Mouse (Mus musculus) urinary bladder, postnatal 25 days (tissue): Measurements from ENCODE around the gene Gm12248.

Source experiments
- DNase-seq: peaks from one replicate; pipeline ENCODE4 v3.0.0; 2022; ENCODE audit warnings: low spot score

Gene Gm12248

DNA sequence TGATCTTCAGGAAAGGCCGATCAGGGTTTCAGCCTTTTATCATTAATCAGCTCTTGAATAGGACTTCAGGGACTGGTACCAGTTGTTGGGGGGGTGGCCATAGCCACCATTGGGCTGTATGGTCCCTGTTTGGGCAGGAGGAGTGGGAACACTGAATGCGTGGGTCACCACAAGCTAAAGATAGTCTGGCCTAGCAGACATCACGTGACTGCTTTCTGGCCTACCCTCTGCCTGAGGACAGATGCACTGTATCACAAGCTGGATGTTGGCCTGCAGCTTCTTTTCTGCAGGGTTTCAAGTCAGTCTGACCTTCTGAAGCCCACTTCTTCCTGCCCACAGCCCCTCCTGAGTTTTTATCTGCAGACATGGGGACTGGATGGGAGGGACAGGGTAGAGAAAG lies 59.3 kb downstream of the Gm12248 start:
- no peak for DNase-seq

DNA sequence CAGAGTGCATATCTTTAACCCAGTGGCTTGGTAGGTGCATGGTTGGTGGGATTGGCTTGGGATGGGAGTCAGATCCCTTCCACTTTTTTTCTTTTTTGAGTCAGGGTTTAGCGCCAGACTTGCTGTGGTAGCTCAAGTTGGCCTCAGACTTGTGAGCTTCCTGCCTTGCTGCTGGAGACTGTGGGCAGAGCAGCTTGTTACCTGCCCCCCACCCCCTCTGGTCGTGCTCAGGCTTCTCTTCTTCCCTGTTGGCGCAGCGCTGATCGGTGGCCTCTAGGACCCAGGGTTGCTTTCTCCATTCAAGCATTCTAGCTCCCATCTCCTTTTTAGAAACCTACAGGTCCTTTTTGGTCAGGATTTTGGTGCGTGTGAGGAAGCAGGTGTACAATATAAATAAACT lies 61.8 kb downstream of the Gm12248 start:
- no peak for DNase-seq

DNA sequence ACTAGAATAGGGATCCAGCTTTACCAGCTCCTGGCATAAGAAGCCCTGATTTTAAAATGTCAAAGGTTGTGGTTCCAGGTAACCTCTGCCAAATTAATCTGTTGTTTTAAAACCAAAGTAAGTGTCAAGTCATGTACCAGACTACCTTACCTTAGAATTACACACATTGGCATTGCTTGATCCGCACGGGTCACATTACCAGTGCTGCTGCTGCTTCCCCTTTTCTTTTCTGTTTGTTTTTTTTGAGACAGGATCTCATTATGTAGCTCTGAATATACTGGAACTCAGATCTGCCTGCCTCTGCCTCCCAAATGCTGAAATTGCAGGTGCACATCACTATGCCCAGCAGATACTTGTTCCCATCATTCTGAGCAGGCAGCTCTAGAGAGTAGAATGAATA lies 63.1 kb downstream of the Gm12248 start:
- DNase-seq = no peak

DNA sequence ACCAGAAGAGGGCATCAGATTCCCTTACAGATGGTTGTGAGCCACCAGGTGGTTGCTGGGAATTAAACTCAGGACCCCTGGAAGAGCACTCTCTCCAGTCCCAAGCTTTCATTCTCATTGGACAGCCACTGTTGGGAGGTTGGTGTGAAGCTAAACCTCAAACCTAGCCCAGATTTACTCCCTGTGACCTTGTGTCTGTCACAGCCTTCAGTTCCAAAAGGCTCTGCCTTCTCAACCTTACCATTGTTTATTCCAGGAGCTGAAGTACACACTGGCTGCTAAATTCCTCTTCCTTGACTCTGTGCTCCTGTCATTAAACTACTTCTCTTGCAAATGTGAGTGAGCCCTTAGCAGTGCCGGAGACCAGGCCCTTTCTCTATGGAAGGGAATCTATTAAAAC lies 64.0 kb downstream of the Gm12248 start:
- DNase-seq = no peak

DNA sequence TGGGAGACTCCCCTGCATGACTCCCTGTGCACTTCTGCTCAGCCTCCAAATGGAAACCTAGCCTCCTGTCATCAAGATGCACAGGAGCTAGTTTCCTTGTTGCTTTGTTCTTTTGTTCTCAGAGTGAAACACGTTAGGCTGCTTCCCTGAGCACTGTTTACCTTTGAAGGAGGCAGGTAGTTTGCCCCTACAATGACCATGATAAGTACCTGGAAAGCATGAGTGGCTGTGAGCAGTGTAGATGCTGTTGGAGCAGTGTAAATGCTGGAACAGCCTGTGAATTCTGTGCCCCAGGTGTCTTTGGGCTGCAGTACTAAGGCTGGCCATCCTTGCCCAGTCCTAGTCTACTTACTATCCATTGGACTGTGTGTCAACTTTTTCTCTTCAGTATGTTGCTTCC lies 66.1 kb downstream of the Gm12248 start:
- DNase-seq = no peak

DNA sequence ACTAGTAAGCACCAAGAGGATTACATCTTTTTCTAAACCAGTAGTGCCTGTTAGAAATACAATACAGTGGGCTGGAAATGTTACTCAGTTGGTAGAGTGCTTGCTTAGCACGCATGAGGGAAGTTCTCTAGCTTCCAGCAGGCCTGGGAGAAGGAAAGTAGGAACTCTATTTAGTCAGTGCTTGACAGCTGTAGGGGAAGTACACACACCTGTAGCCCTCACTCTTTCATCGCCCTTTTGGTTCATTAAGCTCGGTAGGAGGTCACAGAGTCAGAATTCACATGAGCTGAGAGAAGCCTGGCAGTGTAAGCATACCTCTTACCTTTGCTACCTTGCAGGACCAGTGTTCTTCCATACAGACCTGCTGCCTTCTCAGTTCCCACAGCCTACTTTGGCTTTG lies 66.6 kb downstream of the Gm12248 start:
- no peak for DNase-seq

DNA sequence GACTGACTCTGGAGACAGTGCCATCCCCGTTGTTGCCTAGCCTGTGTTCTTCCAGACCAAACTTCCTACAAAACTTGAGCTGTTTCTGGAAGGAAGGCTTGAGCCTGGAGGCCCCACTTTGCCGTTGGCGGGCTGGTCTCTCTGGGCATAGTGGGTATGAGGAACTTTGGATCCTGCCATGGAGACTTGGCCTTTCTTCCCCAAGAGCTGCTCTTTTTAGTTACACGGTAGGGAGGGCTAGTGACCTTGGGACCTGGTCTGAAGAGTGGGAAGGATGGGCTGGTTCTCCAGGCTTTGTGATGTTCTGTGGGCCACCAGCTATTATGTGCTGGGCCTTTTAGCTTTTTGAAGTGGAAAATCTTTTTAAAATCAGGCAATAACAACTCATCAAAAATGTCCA lies 67.1 kb downstream of the Gm12248 start:
- no peak for DNase-seq

DNA sequence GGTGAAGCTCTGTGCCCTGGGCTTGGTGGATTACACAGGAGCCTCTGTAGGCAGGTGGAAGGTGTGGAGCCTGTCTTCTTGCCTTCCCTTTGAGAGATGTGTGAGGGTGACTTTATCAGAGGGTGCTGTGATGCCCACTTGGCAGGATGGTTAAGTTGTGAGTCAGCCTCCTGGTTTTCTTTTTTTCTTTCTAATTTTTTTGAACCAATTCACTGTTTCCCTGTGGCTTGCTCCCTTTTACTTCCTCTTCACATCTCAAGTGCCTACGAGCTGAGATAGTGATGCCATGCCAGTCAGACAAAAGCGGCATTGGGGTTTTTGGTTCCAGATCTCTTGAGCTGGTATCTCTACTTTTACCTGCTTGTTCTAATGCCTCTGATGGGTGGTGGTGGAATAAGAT lies 68.3 kb downstream of the Gm12248 start:
- DNase-seq = no peak

DNA sequence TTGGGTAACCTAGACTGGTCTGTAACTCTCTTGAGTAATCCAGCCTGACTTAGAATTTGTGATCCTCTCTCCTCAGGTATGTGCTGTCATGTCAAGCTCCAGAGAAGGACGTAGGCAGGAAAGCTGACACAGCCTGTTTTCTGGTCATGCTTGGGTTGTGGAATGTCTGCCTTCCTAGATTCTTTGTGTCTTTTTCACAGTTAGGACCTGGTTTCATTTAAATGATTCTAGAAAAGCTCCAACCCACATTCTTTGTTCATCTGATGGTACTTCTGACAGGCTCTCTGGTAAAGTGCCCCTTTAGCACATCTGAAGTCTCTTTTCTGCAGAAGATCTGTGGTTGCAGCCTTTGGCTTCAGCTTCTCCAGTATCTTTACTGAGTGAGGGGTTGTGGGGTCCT lies 68.7 kb downstream of the Gm12248 start:
- DNase-seq = no peak

DNA sequence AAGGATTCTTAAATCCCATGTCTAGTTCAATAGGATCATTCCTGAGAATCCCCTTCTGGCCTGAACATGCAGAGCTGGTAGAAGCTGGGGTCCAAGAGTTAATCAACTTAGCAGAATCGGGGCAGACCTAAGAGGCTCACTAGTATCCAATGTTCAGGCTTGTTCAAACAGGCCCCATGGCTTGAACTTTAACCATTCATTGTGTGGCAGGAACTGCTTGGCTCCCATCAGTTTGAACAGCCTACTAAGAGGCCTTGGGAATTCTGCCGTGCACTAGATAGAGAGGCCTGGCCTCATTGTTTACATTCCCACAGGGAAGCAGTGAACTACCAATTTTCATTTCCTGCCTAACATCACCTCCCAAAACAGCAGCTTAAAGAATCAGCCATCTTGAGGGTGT lies 71.3 kb downstream of the Gm12248 start:
- DNase-seq = no peak

DNA sequence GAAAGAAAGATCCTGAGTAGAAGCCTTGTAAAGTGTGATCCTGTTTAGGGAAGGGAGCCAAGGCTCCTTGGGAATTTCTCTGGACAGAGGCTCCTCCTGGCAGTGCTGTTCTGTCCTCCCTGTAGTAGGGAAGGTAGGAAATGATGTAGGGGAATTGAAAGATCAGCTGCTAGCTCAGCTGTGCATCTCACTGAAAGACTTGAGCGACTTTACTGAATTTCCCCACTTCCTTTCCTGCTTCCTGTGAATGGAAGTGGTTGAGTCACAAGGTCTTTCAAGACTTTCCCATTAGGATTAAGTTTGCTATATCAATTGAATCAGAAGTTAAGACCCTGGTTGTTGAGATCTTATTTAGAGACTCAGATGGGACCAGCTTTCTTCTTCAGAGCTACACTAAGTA lies 71.8 kb downstream of the Gm12248 start:
- no peak for DNase-seq

DNA sequence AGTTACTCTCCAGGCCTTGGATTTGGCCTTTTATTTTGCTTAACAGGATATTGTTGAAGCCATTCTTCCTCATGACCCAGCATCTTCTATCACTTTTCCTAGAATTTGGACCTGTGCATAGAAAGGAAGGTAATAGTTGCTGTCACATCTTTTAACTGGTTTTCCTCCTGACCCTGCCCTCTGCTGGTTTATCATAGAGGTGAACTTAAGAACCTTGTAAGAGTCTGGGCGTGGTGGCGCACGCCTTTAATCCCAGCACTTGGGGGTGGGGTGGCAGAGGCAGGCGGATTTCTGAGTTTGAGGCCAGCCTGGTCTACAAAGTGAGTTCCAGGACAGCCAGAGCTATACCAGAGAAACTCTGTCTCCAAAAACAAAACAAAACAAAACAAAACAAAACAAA lies 74.2 kb downstream of the Gm12248 start:
- DNase-seq = no peak

DNA sequence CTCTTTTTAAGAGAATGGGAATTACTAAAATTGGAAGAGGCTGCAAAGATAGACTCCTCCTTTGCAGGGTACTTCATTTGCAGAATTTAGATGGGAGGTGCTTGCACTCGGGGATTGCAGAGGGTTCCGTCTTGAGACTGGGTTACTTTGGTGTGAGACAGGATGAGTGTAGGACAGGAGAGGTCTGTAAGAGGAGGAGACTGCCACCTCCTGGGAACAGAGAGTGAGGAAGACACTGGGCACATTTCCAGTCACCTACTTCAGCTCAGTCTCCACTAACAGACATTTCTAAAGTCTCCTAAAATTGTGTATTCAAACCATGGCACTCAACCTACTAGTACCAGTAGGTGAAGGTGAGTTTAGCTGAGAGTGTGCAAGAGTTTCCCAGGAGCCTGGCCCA lies 74.6 kb downstream of the Gm12248 start:
- DNase-seq = no peak

DNA sequence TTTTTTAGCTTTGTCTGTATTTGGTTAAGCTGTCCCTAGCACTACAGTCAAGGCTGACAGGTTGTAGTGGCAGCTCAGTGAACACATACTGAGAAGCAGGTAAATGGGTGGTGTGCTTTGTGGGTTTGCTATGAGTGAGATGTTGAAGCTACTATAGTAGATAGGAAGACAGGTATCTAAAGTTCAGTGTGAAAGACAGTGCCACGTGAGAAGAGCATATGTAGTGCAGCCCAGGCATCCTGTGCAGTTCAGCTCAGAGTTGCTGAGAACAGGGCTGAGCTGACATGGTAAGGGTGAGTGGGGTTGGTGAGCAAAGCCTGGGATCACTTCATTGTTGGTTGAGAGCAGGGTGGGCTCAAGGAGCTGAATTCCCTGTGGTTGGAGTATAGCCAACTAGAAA lies 75.5 kb downstream of the Gm12248 start:
- DNase-seq = no peak

DNA sequence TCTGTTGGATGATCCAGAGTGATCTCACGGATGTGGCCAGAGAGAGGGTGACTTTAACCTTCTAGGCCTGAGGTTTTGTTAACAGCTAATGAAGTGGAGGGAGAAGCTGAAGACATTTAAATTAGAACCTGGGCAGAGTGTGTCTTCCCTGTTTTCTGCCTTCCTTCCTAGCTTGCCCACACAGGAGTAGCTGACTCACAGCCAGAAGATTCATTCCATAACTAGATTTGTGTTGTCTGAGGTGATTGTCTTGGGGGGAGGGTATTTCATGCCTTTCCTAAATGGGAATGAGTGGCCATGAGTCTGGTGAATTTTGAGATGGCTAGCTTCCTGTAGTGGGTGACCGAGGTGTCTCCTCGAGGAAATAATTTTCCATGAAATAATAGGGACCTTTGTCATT lies 76.6 kb downstream of the Gm12248 start:
- no peak for DNase-seq

DNA sequence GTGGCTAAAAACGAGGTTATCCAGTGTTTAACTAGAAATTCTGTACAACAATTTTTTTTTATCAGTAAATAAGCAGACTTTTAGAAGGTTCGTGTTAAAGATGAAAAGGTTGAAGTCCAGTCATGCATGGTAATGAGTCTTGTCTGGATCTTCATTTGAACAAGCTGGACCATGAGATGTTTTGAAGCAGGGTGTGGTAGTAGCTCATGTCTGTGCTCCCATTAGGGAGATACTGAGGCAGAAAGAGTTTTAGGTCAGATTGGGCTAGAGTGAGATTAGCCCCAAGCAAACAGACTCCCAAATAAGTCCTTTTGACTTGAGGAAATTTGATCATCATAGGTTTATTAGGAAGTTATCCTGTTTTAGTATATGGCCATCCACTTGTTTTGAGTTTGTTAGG lies 77.6 kb downstream of the Gm12248 start:
- no peak for DNase-seq

DNA sequence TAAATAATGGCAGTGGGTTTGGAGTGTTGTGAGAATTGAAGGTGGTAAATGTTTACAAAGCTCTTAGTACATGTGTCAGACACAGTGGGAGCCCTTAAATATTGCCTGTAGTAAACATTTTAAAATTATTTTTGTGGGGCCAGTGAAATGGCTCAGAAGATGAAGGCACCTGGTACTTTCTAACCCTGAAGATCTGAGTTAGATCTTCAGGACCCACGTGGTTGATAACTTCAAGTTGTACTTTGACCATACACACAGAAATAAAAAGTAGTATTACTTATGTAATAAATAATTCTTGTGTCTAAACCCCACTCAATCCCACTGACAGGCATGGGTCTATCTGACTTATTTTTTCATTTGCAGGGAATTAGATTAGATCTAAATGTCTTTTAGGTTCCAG lies 78.3 kb downstream of the Gm12248 start:
- no peak for DNase-seq
